Mouse (Mus musculus) midbrain, embryonic 11.5 days (tissue): ENCODE measurements at regions not wholly inside any gene's neighbourhood (a gene's known extent, or its start where the extent isn't known, plus 50 kb on each side); places are given as distances from the start of the nearest gene placed in this dataset.

Experiments used
- ATAC-seq: fragments of 200-750 bp; cut with Nextera tagmentation; 2 replicates; pipeline ENCODE4 v1.8.0; 2017; ENCODE audit warnings: moderate TSS enrichment, moderate library complexity; ENCODE audit not compliant: low FRiP score
- DNase-seq: peaks from one replicate; pipeline ENCODE4 v3.0.0; 2015; ENCODE audit warnings: low spot score; ENCODE audit errors: missing footprints
- H3K27ac ChIP-seq: fragments of 300-500 bp; sonication (generic); 2 replicates; pipeline ENCODE4 v1.5.1; 2014; ENCODE audit warnings: low read depth, low read length
- H3K27me3 ChIP-seq: fragments of 300-500 bp; sonication (generic); 2 replicates; pipeline ENCODE4 v1.6.1; 2014; ENCODE audit warnings: mild to moderate bottlenecking, low read length, moderate library complexity, mixed read lengths; ENCODE audit not compliant: control insufficient read depth, insufficient read depth
- H3K36me3 ChIP-seq: fragments of 300-500 bp; sonication (generic); 2 replicates; pipeline ENCODE4 v1.6.1; 2014; ENCODE audit warnings: mild to moderate bottlenecking, low read length, moderate library complexity, mixed read lengths; ENCODE audit not compliant: control insufficient read depth, insufficient read depth
- H3K4me1 ChIP-seq: fragments of 300-500 bp; sonication (generic); 2 replicates; pipeline ENCODE4 v1.6.1; 2014; ENCODE audit warnings: low read length; ENCODE audit not compliant: control insufficient read depth, insufficient read depth
- H3K4me2 ChIP-seq: fragments of 300-500 bp; sonication (generic); 2 replicates; pipeline ENCODE4 v1.6.1; 2014; ENCODE audit warnings: mild to moderate bottlenecking, moderate library complexity
- H3K4me3 ChIP-seq: fragments of 300-500 bp; sonication (generic); 2 replicates; pipeline ENCODE4 v1.5.1; 2014; ENCODE audit warnings: low read depth, low read length
- H3K9ac ChIP-seq: fragments of 300-500 bp; sonication (generic); 2 replicates; pipeline ENCODE4 v1.6.1; 2014; ENCODE audit warnings: low read length
- H3K9me3 ChIP-seq: fragments of 300-500 bp; sonication (generic); 2 replicates; pipeline ENCODE4 v1.6.1; 2016; ENCODE audit warnings: low read length; ENCODE audit not compliant: control insufficient read depth
- WGBS: fragments of 180-500 bp; shearing (Covaris S2); extraction: QIAGEN DNeasy Blood & Tissue Kit; methylation state at CpG from one replicate; pipeline ENCODE4 v1.1.7; 2014; 5-methylcytosine and 5-hydroxymethylcytosine counted together

DNA sequence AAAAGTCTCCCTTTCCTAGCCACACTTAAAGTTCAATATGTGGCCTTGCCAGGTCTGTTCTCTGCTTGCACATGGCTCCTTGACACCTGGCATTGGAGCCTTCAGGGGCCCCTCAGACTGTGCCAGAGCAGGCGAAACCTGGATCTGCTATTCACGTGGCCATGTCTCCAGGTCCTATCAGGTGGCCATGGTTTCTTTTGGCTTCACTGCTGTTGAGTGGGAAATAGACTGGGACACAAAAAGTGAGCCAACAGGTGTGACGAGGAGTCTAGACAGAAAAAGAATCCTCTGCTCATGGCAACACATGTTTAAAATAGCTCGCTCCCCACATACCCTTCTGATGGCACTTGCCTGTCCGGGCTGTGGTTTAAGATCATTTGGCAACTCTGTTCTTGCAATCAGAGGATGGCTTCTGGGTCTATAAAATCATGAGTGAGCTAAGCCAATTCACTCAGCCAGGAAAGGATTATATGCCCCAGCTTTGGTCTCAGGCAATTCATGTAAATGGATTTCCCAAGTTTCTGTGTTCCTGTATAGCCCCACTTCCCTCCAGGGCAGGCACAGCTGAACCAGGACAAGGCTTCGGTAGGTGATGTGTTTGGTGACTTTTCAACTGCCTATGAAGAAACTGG is 309.0 kb upstream of the Slc30a5 start:
- H3K27ac ChIP-seq, result no peak overlapping the region
- H3K9ac ChIP-seq, result no peak overlapping the region
- 88% methylated on average over 6 of the region's 6 CpGs for WGBS
- no peak overlapping the region for H3K4me3 ChIP-seq
- DNase-seq (no peak), ATAC-seq (no peak)
- no peaks in the 10 kb centered on the region for H3K9me3 ChIP-seq
- H3K27me3 ChIP-seq, result no peaks in the 10 kb centered on the region
- no peaks in the 10 kb centered on the region for H3K36me3 ChIP-seq
- H3K4me2 ChIP-seq, result no peak overlapping the region
- no peaks in the 10 kb centered on the region for H3K4me1 ChIP-seq

DNA sequence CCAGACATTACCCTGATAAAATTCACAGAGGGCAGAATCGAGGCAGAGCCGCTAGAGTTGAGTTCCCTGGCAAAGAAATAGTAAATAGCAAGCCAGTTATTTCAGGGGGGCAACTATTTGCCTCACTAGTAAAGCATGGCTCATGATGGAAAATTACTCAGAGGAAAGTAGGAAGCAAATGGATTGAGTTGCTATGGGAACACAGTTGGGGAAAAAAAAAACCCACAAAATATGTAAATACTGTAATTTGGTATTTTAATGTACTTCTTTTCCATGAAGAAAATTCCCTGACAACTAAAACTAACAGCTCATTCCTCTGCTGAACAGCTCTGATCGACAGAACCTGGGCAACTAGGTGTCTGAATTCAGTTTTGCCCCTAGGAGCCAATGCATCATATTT is 296.2 kb upstream of the Slc30a5 start:
- 82% methylated on average over 3 of the region's 3 CpGs for WGBS
- no peaks in the 10 kb centered on the region for H3K27me3 ChIP-seq
- ATAC-seq (no peak), DNase-seq (no peak)
- no peak overlapping the region for H3K9ac ChIP-seq
- no peaks in the 10 kb centered on the region for H3K36me3 ChIP-seq
- no peaks in the 10 kb centered on the region for H3K9me3 ChIP-seq
- H3K4me1 ChIP-seq, result no peaks in the 10 kb centered on the region
- no peak overlapping the region for H3K4me3 ChIP-seq
- no peak overlapping the region for H3K27ac ChIP-seq
- H3K4me2 ChIP-seq, result no peak overlapping the region

DNA sequence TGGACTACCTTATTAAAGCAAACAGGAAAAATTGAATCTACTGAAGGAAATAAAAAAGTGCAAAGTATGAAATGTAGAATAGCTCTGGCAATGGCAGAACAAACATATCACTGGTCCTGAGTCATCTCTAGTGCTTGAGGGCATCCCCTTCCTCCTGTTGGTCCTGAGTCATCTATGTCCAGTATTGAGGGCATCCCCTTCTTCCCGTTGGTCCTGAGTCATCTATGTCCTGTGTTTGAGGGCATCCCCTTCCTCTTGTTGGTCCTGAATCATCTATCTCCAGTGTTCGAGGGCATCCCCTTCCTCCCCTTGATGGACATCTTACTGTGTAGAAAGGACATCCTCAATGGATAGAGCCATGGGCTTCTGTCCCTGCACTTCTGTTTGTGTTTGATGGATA is 294.6 kb upstream of the Slc30a5 start:
- H3K9ac ChIP-seq, result no peak overlapping the region
- no peaks in the 10 kb centered on the region for H3K27me3 ChIP-seq
- DNase-seq (no peak), ATAC-seq (no peak)
- no peaks in the 10 kb centered on the region for H3K9me3 ChIP-seq
- no peak overlapping the region for H3K4me3 ChIP-seq
- H3K4me1 ChIP-seq, result no peaks in the 10 kb centered on the region
- no peaks in the 10 kb centered on the region for H3K36me3 ChIP-seq
- H3K4me2 ChIP-seq, result no peak overlapping the region
- WGBS, result 79% methylated on average over 2 of the region's 2 CpGs
- H3K27ac ChIP-seq, result no peak overlapping the region

DNA sequence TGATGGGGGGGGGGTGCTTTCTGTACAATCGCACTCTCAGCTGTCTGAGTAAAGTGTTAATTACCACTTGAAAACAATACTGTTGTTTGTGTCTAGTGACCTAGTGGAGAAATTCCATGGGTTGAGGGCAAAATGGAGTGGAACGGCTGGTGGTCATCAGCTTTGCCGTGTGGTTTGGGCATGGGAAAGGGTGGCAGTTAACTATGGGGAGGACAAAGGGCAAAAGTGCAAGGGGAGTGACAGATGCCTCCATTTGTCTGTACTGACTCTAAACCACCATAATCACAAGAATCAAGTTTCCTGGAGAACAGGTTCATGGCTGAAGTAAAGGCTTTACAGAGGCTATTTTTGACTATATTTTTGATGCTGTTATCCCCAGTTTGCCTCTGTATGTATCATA is 294.0 kb upstream of the Slc30a5 start:
- Histone ChIP-seq H3K27ac (no peak overlapping the region), H3K9ac (no peak overlapping the region), H3K27me3 (no peaks in the 10 kb centered on the region), H3K4me1 (no peaks in the 10 kb centered on the region), H3K9me3 (no peaks in the 10 kb centered on the region), H3K4me3 (no peak overlapping the region), H3K4me2 (no peak overlapping the region), H3K36me3 (no peaks in the 10 kb centered on the region)
- ATAC-seq (no peak), DNase-seq (no peak)
- WGBS, result 93% methylated on average over 3 of the region's 3 CpGs

DNA sequence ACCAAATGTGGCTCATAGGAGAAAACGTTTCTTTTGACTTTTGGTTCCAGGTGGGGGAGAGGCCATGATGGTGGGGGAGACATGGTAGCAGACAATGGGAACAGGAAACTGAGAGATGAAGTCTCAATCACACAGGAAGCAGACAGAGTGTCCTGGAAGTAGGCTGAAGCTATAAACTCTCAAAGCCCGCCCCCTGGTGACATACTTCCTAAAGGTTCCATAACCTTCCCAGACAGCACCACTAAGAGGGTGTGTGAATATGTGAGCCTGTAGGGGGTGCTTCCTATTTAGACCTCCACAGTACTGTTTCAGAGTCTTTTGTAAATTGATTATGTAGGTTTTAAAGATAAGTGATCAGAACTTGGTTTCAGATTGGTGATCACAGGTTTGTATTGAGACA is 284.1 kb upstream of the Slc30a5 start:
- H3K9me3 ChIP-seq, result no peaks in the 10 kb centered on the region
- 87% methylated on average over 2 of the region's 2 CpGs for WGBS
- no peaks in the 10 kb centered on the region for H3K36me3 ChIP-seq
- no peaks in the 10 kb centered on the region for H3K4me1 ChIP-seq
- no peaks in the 10 kb centered on the region for H3K27me3 ChIP-seq
- H3K27ac ChIP-seq, result no peak overlapping the region
- H3K4me3 ChIP-seq, result no peak overlapping the region
- no peak for DNase-seq
- no peak overlapping the region for H3K4me2 ChIP-seq
- ATAC-seq, result no peak
- H3K9ac ChIP-seq, result no peak overlapping the region

DNA sequence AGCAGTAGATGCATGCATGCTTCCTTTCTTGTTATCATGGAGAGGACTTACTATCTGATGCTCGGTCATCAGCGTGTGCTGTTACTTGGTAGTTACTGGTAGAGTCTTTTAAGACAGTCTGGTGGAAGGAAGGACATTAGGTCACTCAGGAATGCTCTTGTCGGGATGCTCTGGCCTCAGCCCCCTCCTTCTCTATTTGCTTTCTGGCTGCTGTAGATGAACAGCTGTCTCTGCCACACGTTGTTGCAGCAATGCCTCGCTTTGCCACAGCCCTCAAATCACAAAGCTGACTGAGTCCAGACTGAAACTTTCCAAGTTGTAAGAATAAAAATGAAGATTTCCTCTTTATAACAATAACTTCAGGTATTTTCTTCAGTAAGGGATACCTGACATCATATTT is 282.1 kb upstream of the Slc30a5 start:
- Histone ChIP-seq H3K9me3 (no peaks in the 10 kb centered on the region), H3K4me3 (no peak overlapping the region), H3K4me2 (no peak overlapping the region), H3K9ac (no peak overlapping the region), H3K4me1 (no peaks in the 10 kb centered on the region), H3K36me3 (no peaks in the 10 kb centered on the region), H3K27ac (no peak overlapping the region), H3K27me3 (no peaks in the 10 kb centered on the region)
- DNase-seq (no peak), ATAC-seq (no peak)
- 76% methylated on average over 5 of the region's 5 CpGs for WGBS

DNA sequence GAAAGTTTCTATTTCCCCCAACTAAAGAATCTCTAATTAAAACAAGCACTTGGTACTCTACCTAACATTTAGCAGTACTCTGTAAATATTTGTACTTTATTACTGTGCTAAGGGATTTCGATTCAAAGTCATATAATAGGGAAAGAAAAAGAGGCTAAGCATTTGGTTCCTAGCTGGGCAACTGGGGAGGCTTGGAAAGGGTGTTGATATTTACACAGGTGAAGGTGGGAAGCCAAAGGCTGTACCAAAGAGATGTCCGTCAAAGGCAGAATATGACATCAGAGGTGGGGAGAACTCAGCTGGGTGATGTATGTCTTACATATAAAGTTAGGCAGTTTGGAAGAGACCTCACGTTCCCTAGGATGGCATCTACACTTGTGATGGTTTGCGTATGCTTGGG is 278.9 kb upstream of the Slc30a5 start:
- Histone ChIP-seq H3K9me3 (no peaks in the 10 kb centered on the region), H3K27ac (no peak overlapping the region), H3K36me3 (no peaks in the 10 kb centered on the region), H3K4me2 (no peak overlapping the region), H3K27me3 (no peaks in the 10 kb centered on the region), H3K9ac (no peak overlapping the region), H3K4me3 (no peak overlapping the region), H3K4me1 (no peaks in the 10 kb centered on the region)
- ATAC-seq, result no peak
- DNase-seq, result no peak
- 86% methylated on average over 4 of the region's 4 CpGs for WGBS

DNA sequence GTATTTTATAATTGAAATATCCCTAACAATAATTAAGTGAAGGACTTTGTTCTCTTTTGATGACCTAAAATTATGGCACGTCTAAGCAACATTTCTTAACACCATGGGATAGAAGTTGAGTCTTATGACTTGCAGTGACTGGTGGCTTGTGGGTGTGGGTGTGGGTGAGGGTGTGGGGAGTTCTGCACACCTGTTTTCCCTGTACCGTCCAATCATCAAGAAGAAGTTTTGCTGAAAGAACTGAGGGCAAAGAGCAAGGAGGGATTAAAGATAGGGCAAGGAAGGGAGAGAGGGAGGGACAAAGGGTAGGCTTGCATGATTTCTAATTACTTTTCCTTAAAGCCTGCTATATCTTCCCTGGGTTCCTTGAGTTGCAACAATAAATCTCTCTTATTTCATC is 278.5 kb upstream of the Slc30a5 start:
- 73% methylated on average over 2 of the region's 2 CpGs for WGBS
- no peak for DNase-seq
- H3K4me2 ChIP-seq, result no peak overlapping the region
- no peak overlapping the region for H3K27ac ChIP-seq
- no peaks in the 10 kb centered on the region for H3K36me3 ChIP-seq
- H3K9me3 ChIP-seq, result no peaks in the 10 kb centered on the region
- H3K27me3 ChIP-seq, result no peaks in the 10 kb centered on the region
- no peak overlapping the region for H3K4me3 ChIP-seq
- H3K4me1 ChIP-seq, result no peaks in the 10 kb centered on the region
- H3K9ac ChIP-seq, result no peak overlapping the region
- no peak for ATAC-seq

DNA sequence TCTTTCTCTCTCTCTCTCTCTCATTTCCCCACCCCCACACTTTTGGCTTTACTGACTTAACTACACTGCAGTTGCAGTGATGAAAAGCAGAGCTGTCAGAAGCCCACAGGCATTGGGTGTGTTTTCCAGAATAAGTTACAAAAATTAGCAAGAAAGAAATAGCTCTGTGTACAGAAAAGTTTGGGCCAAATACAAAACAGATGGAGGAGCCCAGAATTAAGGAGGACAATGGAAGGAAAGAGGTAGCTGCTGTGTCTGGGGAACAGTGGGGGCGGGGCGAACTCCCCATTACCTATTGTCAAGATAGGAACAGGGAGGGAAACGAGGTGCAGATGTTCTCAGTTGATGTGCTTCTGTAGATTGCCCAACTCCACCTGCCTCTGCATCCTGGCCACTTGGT is 267.4 kb upstream of the Slc30a5 start:
- DNase-seq (no peak), ATAC-seq (no peak)
- H3K4me1 ChIP-seq, result no peaks in the 10 kb centered on the region
- H3K36me3 ChIP-seq, result no peaks in the 10 kb centered on the region
- no peaks in the 10 kb centered on the region for H3K27me3 ChIP-seq
- H3K9ac ChIP-seq, result no peak overlapping the region
- H3K4me3 ChIP-seq, result no peak overlapping the region
- no peak overlapping the region for H3K27ac ChIP-seq
- WGBS, result 72% methylated on average over 3 of the region's 3 CpGs
- H3K9me3 ChIP-seq, result no peaks in the 10 kb centered on the region
- H3K4me2 ChIP-seq, result no peak overlapping the region

DNA sequence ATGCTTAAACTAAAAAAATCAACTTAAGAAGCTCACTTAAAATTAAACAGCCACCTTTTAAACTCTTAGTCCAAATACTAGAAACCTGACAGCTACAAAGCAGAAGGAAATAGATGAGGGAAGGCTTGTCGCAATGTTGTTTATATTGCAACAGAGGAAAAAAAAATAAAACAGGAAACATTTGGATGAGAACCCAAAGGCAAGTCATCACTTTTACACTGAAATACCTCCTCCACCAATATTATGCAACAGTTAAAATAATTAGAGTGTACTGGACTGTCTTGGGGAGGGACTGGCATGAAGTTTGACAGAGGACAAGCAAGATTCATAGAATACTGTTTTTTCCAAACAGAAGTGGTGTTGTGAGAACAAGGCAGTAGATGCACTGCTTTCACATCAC is 263.6 kb upstream of the Slc30a5 start:
- Histone ChIP-seq H3K9me3 (no peaks in the 10 kb centered on the region), H3K4me1 (no peaks in the 10 kb centered on the region), H3K9ac (no peak overlapping the region), H3K27ac (no peak overlapping the region), H3K4me3 (no peak overlapping the region), H3K36me3 (no peaks in the 10 kb centered on the region), H3K27me3 (no peaks in the 10 kb centered on the region), H3K4me2 (no peak overlapping the region)
- ATAC-seq, result no peak
- DNase-seq, result no peak
- 95% methylated on average over 1 of the region's 1 CpGs for WGBS
